Mouse (Mus musculus) small intestine, adult 2 months (tissue): ENCODE data around the gene Ptcd2.

Experiments
- CTCF ChIP-seq: fragments of 200-500 bp; IDR thresholded peaks from 2 replicates; pipeline ENCODE4 v1.5.1; 2012; ENCODE audit warnings: low read depth, mild to moderate bottlenecking, control low read depth, inconsistent platforms, low read length, moderate library complexity, mixed read lengths; ENCODE audit not compliant: insufficient replicate concordance, insufficient read length; ENCODE audit errors: extremely low read depth
- POLR2A ChIP-seq: fragments of 200-500 bp; IDR thresholded peaks from 2 replicates; pipeline ENCODE4 v1.6.1; 2012; ENCODE audit warnings: low read depth, mild to moderate bottlenecking, control low read depth, inconsistent platforms, low read length, moderate library complexity

DNA sequence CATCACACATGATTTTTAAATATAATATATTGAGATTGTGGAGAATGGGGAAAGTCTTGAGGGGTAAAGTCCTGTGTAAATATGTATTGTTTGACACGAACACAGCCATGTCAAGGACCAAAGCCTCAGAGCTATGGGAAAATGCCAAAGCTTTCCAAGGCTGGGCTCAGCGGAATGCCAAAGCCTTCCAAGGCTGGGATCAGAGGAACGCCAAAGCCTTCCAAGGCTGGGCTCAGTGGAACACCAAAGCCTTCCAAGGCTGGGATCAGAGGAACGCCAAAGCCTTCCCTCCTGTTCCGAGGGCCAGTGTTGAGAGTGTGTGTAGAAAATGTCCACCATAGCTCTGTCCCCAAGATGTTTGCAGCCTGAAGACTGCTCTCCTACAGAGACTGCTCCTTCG is 28.1 kb downstream of the Ptcd2 start:
- no peak for TF ChIP-seq CTCF
- no peak for TF ChIP-seq POLR2A
